Mouse (Mus musculus) olfactory bulb, adult 2 months (tissue): ENCODE measurements around the gene Syngr1.

Source experiments
- CTCF ChIP-seq: fragments of 200-500 bp; IDR thresholded peaks from 2 replicates; pipeline ENCODE4 v1.5.1; 2012; ENCODE audit warnings: low read depth, mild to moderate bottlenecking, low read length, moderate library complexity; ENCODE audit not compliant: insufficient read depth
- POLR2A ChIP-seq: fragments of 200-500 bp; IDR thresholded peaks from 2 replicates; pipeline ENCODE4 v1.6.1; 2012; ENCODE audit warnings: mild to moderate bottlenecking, low read depth, low read length, moderate library complexity; ENCODE audit not compliant: insufficient read depth

GRCm38 (mm10) chr15:80079954-80080353, 11.2 kb upstream of the Syngr1 start:
- TF ChIP-seq POLR2A (no peak), CTCF (no peak)
